Mouse (Mus musculus) frontal cortex, postnatal 14 days (tissue): ENCODE measurements around the gene Nrap.

Experiments
- DNase-seq, 2 experiments: peaks; one replicate each; pipeline ENCODE4 v3.0.0; 2022; ENCODE audit warnings: low spot score in 2 of 2

Gene Nrap

GRCm38 (mm10) chr19:56316531-56316930 lies 73.3 kb downstream of the Nrap start:
- DNase-seq, result no peak

- no peak for DNase-seq
These were observed 89.0 kb downstream of the Nrap start for GRCm38 (mm10) chr19:56300835-56301234.

- DNase-seq, result no peak
These were observed 92.6 kb downstream of the Nrap start for GRCm38 (mm10) chr19:56297264-56297663.

GRCm38 (mm10) chr19:56296668-56297067 lies 93.2 kb downstream of the Nrap start:
- no peak for DNase-seq

- DNase-seq, result peak; percentile 41 to 75
These were observed 95.0 kb downstream of the Nrap start for GRCm38 (mm10) chr19:56294654-56295399.

- no peak for DNase-seq
These were observed 97.5 kb downstream of the Nrap start for GRCm38 (mm10) chr19:56292335-56292734.

- DNase-seq, result no peak
These were observed 97.9 kb downstream of the Nrap start for GRCm38 (mm10) chr19:56291898-56292297.

- no peak for DNase-seq
These were observed 100.2 kb downstream of the Nrap start for GRCm38 (mm10) chr19:56289642-56290041.

GRCm38 (mm10) chr19:56288436-56288835 lies 101.4 kb downstream of the Nrap start:
- DNase-seq, result no peak

GRCm38 (mm10) chr19:56287580-56288367 lies 102.1 kb downstream of the Nrap start:
- DNase-seq, result no peak

- DNase-seq, result no peak
These were observed 103.0 kb downstream of the Nrap start, which contains the start of gene Habp2 for GRCm38 (mm10) chr19:56286866-56287265. TSS of gene Habp2 (plus strand) at chr19:56287137.

GRCm38 (mm10) chr19:56285222-56285621 lies 104.6 kb downstream of the Nrap start:
- no peak for DNase-seq

- no peak for DNase-seq
These were observed 111.5 kb downstream of the Nrap start for GRCm38 (mm10) chr19:56278366-56278765.

- no peak for DNase-seq
These were observed 111.9 kb downstream of the Nrap start for GRCm38 (mm10) chr19:56277951-56278350.

- DNase-seq, result no peak
These were observed 112.6 kb downstream of the Nrap start for GRCm38 (mm10) chr19:56277140-56277804.

GRCm38 (mm10) chr19:56272081-56272480 lies 117.8 kb downstream of the Nrap start:
- DNase-seq, result no peak
